Mouse (Mus musculus) 3134 (cell line): ENCODE data around the gene Cox6b2.

Experiments
- DNase-seq: peaks from one replicate; pipeline ENCODE4 v3.0.0-alpha.2; 2011; ENCODE audit warnings: low spot score; ENCODE audit not compliant: insufficient read length; ENCODE audit errors: extremely low read depth

Gene Cox6b2

DNA sequence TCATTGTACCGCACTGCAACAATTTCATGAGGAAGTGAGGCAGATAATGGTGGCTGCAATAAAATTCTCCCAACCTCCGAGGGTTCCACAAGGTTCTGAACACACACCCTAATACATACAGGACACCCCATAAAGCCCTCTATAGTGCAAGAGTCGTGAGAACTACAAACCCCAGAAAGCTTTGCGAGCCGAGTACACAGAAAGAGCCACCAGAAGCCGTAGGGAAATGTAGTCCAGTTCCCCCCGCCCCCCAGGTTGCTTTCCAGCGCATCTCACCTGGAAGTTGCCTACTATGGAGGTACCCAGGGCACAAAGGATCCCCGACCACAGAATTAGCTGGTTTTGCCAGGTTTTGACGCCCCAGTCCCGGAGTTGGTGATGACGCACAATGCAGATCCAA lies 29.4 kb downstream of the Cox6b2 start:
- no peak for DNase-seq

DNA sequence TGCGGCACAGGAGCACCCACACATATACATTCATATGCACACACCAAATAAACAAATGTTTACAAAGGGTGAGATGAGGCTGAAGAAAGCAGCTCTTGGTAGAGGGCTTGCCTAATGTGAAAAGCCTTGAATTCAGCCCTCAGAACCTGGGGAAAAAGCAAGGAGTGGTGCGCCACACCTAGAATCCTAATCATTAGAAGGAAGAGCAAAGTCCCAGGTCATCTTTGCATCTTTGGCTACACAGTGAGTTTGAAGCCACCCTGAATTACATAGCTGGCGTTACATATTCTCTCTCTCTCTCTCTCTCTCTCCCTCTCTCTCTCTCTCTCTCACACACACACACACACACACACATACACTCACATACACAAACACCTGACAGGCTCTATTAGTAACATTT lies 33.6 kb downstream of the Cox6b2 start:
- no peak for DNase-seq

DNA sequence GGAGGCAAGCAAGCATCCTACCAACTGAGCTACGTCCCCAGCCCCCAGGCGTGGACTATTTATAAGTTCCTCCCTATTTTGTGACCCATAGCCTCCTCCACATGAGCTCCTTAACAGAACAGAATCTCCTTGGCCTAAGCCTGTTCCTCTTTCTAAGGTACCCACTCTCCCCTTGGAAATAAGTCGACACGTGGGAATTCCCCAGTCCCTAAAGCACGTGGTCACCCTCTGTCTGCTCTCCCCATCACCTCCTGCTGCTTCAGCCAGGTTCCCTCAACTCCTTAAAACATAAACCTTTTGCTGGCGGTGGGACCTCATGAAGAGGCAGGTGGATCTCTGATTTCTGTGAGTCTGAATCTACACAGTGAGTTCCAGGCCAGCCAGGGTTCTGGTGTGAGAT lies 35.9 kb downstream of the Cox6b2 start:
- DNase-seq: no peak

GRCm38 (mm10) chr7:4712594-4712993 lies 40.3 kb downstream of the Cox6b2 start:
- DNase-seq: no peak

DNA sequence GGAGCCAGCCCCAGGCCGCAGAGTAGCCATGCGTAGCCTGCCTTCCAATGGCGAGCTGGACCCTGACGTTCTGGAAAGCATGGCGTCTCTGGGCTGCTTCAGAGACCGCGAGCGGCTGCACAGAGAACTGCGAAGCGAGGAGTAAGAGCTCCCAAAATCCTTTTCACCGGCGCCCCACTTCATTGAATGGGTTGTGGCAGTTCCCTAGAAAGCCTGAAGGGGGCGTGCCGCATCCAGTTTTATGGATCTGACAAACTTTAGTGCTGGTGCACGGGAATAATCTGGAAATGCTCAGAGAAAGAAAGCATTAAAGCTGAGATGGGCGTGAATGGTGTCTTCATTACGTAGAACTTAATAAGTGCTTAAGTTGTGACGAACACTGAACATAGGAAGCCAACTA lies 47.8 kb downstream of the Cox6b2 start:
- no peak for DNase-seq

- DNase-seq: no peak
Observed at GRCm38 (mm10) chr7:4703195-4703594, 49.7 kb downstream of the Cox6b2 start.

DNA sequence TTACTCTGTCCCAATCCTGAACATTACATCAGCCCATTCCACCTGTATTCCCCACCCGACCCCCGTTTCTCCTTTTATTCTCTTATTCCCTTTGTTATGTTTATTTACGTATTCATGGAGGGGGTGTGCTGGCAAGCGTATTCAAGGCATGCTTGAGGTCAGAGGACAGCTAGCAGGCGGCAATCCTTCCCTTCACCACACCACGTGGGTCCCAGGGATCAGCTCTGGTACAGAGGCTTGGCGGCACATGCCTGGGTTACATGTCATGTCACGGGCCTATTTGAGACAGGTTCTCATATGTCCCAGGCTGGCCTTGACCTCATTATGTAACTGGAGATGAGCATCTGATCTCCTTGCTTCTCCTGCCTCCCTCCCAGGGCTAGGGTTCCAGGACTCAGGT lies 50.6 kb downstream of the Cox6b2 start:
- DNase-seq: no peak
